Mouse (Mus musculus) liver, embryonic 14.5 days (tissue): Measurements from ENCODE around the gene Chchd3. TPM values are rescaled to one million over a fixed set of nuclear protein-coding genes. Genes with fewer than 3 reads are reported as not detected.

Source experiments
- ATAC-seq: fragments of 200-750 bp; cut with Nextera tagmentation; 2 replicates; pipeline ENCODE4 v1.8.0; 2017; ENCODE audit warnings: moderate number of reproducible peaks, mild to moderate bottlenecking, moderate library complexity; ENCODE audit not compliant: insufficient read depth
- DNase-seq, 3 experiments: peaks; one replicate each; pipeline ENCODE4 v3.0.0-alpha.2; 2012 to 2013; ENCODE audit warnings: low read depth in 3 of 3, low spot score in 3 of 3
- H3K27ac ChIP-seq: fragments of 300-500 bp; sonication (generic); 2 replicates; pipeline ENCODE4 v1.5.1; 2014; ENCODE audit warnings: moderate library complexity, mild to moderate bottlenecking, control low read depth, inconsistent platforms
- H3K27me3 ChIP-seq: fragments of 300-500 bp; sonication (generic); 2 replicates; pipeline ENCODE4 v1.6.1; 2014; ENCODE audit warnings: mild to moderate bottlenecking, low read length, moderate library complexity; ENCODE audit not compliant: control insufficient read depth, insufficient read depth
- H3K36me3 ChIP-seq: fragments of 300-500 bp; sonication (generic); replicated peaks from 2 replicates; pipeline ENCODE4 v1.6.1; 2014; ENCODE audit warnings: low read depth; ENCODE audit not compliant: control insufficient read depth, insufficient read depth
- H3K4me1 ChIP-seq, 2 experiments: fragments of 200-500 bp in 1 of 2; fragments of 300-500 bp in 1 of 2; sonication (generic) in 1 of 2; replicated peaks; 2 replicates each; pipeline ENCODE4 v1.6.1; 2012 to 2014; ENCODE audit warnings: antibody characterized with exemption in 1 of 2, inconsistent platforms in 1 of 2, low read length in 1 of 2; ENCODE audit not compliant: control insufficient read depth in 2 of 2, insufficient read depth in 2 of 2
- H3K4me2 ChIP-seq: fragments of 300-500 bp; sonication (generic); 2 replicates; pipeline ENCODE4 v1.6.1; 2014; ENCODE audit warnings: low read depth, mild to moderate bottlenecking, control low read depth, moderate library complexity
- H3K4me3 ChIP-seq, 2 experiments: fragments of 200-500 bp in 1 of 2; fragments of 300-500 bp in 1 of 2; sonication (generic) in 1 of 2; 2 replicates each; pipeline ENCODE4 v1.5.1; 2012 to 2014; ENCODE audit warnings: low read depth in 2 of 2, low read length in 2 of 2, mild to moderate bottlenecking in 2 of 2, control low read depth in 1 of 2, inconsistent platforms in 1 of 2, moderate library complexity in 1 of 2; ENCODE audit not compliant: insufficient read depth in 1 of 2
- H3K9ac ChIP-seq: fragments of 300-500 bp; sonication (generic); replicated peaks from 2 replicates; pipeline ENCODE4 v1.6.1; 2014; ENCODE audit warnings: mild to moderate bottlenecking, control low read depth, moderate library complexity
- H3K9me3 ChIP-seq: fragments of 300-500 bp; sonication (generic); 2 replicates; pipeline ENCODE4 v1.6.1; 2016; ENCODE audit warnings: low read length, mixed read lengths; ENCODE audit not compliant: control insufficient read depth
- CTCF ChIP-seq: IDR thresholded peaks from 2 replicates; pipeline ENCODE4 v1.5.1; 2016; ENCODE audit warnings: antibody characterized with exemption, low read depth, control low read depth
- EP300 ChIP-seq: IDR thresholded peaks from 2 replicates; pipeline ENCODE4 v1.6.1; 2016; ENCODE audit warnings: antibody characterized with exemption, low read depth
- WGBS: fragments of 180-500 bp; shearing (Covaris S2); extraction: QIAGEN DNeasy Blood & Tissue Kit; methylation state at CpG from one replicate; pipeline ENCODE4 v1.1.7; 2014; ENCODE audit not compliant: insufficient replicate concordance; 5-methylcytosine and 5-hydroxymethylcytosine counted together
- polyA plus RNA-seq, 2 experiments: library from polyadenylated mRNA; depleted of rRNA in 1 of 2; stranded (reverse) in 1 of 2; unstranded in 1 of 2; fragments of >200 nt; fragmentation: Nextera tagmentation in 1 of 2; extraction: Ambion mirVana in 1 of 2; gene quantifications; 2 replicates each; pipeline versions ENCODE4 v1.2.1 to v1.2.3; 2012 to 2014

The Chchd3 gene
- polyA plus RNA-seq, 2 experiments, result 43.9 to 76.5 TPM

GRCm38 (mm10) chr6:33078260-33078936 lies 18.3 kb upstream of the Chchd3 start:
- H3K27me3 ChIP-seq, result no peaks in the 10 kb centered on the region
- TF ChIP-seq EP300 (no peak), CTCF (no peak)
- ATAC-seq (no peak), DNase-seq (no peak)
- no peaks in the 10 kb centered on the region for H3K36me3 ChIP-seq
- no peak overlapping the region for H3K9ac ChIP-seq
- 63% methylated on average over 19 of the region's 19 CpGs for WGBS
- H3K27ac ChIP-seq, result no peak overlapping the region
- no peak overlapping the region for H3K4me3 ChIP-seq
- H3K4me1 ChIP-seq, result no peaks in the 10 kb centered on the region
- H3K9me3 ChIP-seq, result no peaks in the 10 kb centered on the region
- no peak overlapping the region for H3K4me2 ChIP-seq

- Histone ChIP-seq H3K4me1 (no peaks in the 10 kb centered on the region), H3K9me3 (no peaks in the 10 kb centered on the region), H3K4me3 (no peak overlapping the region), H3K27me3 (no peaks in the 10 kb centered on the region), H3K36me3 (no peaks in the 10 kb centered on the region), H3K4me2 (no peak overlapping the region), H3K27ac (no peak overlapping the region), H3K9ac (no peak overlapping the region)
- ATAC-seq, result no peak
- TF ChIP-seq CTCF (no peak), EP300 (no peak)
- 46% methylated on average over 4 of the region's 4 CpGs for WGBS
- DNase-seq, result no peak
These were observed 6.4 kb upstream of the Chchd3 start for GRCm38 (mm10) chr6:33066462-33066861.

GRCm38 (mm10) chr6:33059276-33059675 lies 784 bp downstream of the Chchd3 start:
- Histone ChIP-seq H3K27ac (peak overlapping the region; percentile 21), H3K4me3 (peak overlapping the region; percentile 81 to 88), H3K9me3 (no peaks in the 10 kb centered on the region), H3K36me3 (peaks cover 9% of the 10 kb centered on the region), H3K27me3 (no peaks in the 10 kb centered on the region), H3K4me1 (peaks cover 26 to 32% of the 10 kb centered on the region in 2 experiments), H3K9ac (peak overlapping the region; percentile 79), H3K4me2 (peak overlapping the region; percentile 88)
- TF ChIP-seq EP300 (no peak), CTCF (no peak)
- DNase-seq (peak in 1 of 3 experiments; percentile 19), ATAC-seq (no peak)
- 13% methylated on average over 7 of the region's 7 CpGs for WGBS

GRCm38 (mm10) chr6:33056392-33056791 lies 3.7 kb downstream of the Chchd3 start:
- no peak for TF ChIP-seq CTCF
- DNase-seq (no peak), ATAC-seq (no peak)
- no peak overlapping the region for H3K4me3 ChIP-seq
- H3K9ac ChIP-seq, result no peak overlapping the region
- peaks cover 12% of the 10 kb centered on the region for H3K36me3 ChIP-seq
- no peaks in the 10 kb centered on the region for H3K27me3 ChIP-seq
- WGBS, result 56% methylated on average over 4 of the region's 4 CpGs
- peak overlapping the region; percentile 60 for H3K4me2 ChIP-seq
- peaks cover 33 to 34% of the 10 kb centered on the region in 2 experiments for H3K4me1 ChIP-seq
- no peaks in the 10 kb centered on the region for H3K9me3 ChIP-seq
- no peak overlapping the region for H3K27ac ChIP-seq

GRCm38 (mm10) chr6:33055663-33056062 lies 4.4 kb downstream of the Chchd3 start:
- no peaks in the 10 kb centered on the region for H3K27me3 ChIP-seq
- H3K9me3 ChIP-seq, result no peaks in the 10 kb centered on the region
- DNase-seq, result peak; percentile 56 to 65 (median 57)
- peaks cover 12% of the 10 kb centered on the region for H3K36me3 ChIP-seq
- ATAC-seq, result peak; percentile 48
- TF ChIP-seq CTCF (no peak), EP300 (peak; percentile 47; the same call in 1 of the 2 replicates)
- peaks cover 33 to 34% of the 10 kb centered on the region in 2 experiments for H3K4me1 ChIP-seq
- H3K9ac ChIP-seq, result peak overlapping the region; percentile 52
- 25% methylated on average over 4 of the region's 4 CpGs for WGBS
- H3K4me3 ChIP-seq, result peak overlapping the region in 1 of 2 experiments; percentile 18; a peak in 2 of 4 replicates
- peak overlapping the region; percentile 60 for H3K4me2 ChIP-seq
- peak overlapping the region; percentile 85 for H3K27ac ChIP-seq
